Mouse (Mus musculus) limb, embryonic 11.5 days (tissue): ENCODE data around the gene Hmgn1. TPM values are rescaled to one million over a fixed set of nuclear protein-coding genes. Genes with fewer than 3 reads are reported as not detected.

ENCODE experiments used
- ATAC-seq: fragments of 200-750 bp; cut with Nextera tagmentation; 2 replicates; pipeline ENCODE4 v1.8.0; 2017; ENCODE audit warnings: low read depth; ENCODE audit not compliant: insufficient number of reproducible peaks, low FRiP score, low TSS enrichment
- DNase-seq: peaks from one replicate; pipeline ENCODE4 v3.0.0-alpha.2; 2015; ENCODE audit warnings: low spot score
- H3K27ac ChIP-seq: fragments of 300-500 bp; sonication (generic); replicated peaks from 2 replicates; pipeline ENCODE4 v1.5.1; 2014; ENCODE audit warnings: low read depth, mild to moderate bottlenecking, low read length
- H3K27me3 ChIP-seq: fragments of 300-500 bp; sonication (generic); 2 replicates; pipeline ENCODE4 v1.6.1; 2014; ENCODE audit warnings: mild to moderate bottlenecking, low read length, mixed read lengths; ENCODE audit not compliant: control insufficient read depth, insufficient read depth
- H3K36me3 ChIP-seq: fragments of 300-500 bp; sonication (generic); 2 replicates; pipeline ENCODE4 v1.6.1; 2014; ENCODE audit warnings: mild to moderate bottlenecking, low read length, moderate library complexity, mixed read lengths; ENCODE audit not compliant: control insufficient read depth, insufficient read depth
- H3K4me1 ChIP-seq: fragments of 300-500 bp; sonication (generic); 2 replicates; pipeline ENCODE4 v1.6.1; 2014; ENCODE audit warnings: low read length, mixed read lengths; ENCODE audit not compliant: control insufficient read depth, insufficient read depth
- H3K4me2 ChIP-seq: fragments of 300-500 bp; sonication (generic); 2 replicates; pipeline ENCODE4 v1.6.1; 2014; ENCODE audit warnings: low read depth, mild to moderate bottlenecking, moderate library complexity; ENCODE audit not compliant: severe bottlenecking
- H3K4me3 ChIP-seq: fragments of 300-500 bp; sonication (generic); 2 replicates; pipeline ENCODE4 v1.5.1; 2014; ENCODE audit warnings: low read depth, low read length
- H3K9ac ChIP-seq: fragments of 300-500 bp; sonication (generic); 2 replicates; pipeline ENCODE4 v1.6.1; 2014; ENCODE audit warnings: mild to moderate bottlenecking, low read length
- H3K9me3 ChIP-seq: fragments of 300-500 bp; sonication (generic); 2 replicates; pipeline ENCODE4 v1.6.1; 2016; ENCODE audit warnings: low read length; ENCODE audit not compliant: control insufficient read depth
- WGBS: fragments of 180-500 bp; shearing (Covaris S2); extraction: QIAGEN DNeasy Blood & Tissue Kit; methylation state at CpG from one replicate; pipeline ENCODE4 v1.1.7; 2014; 5-methylcytosine and 5-hydroxymethylcytosine counted together
- polyA plus RNA-seq: library from polyadenylated mRNA; unstranded; fragments of >200 nt; fragmentation: Nextera tagmentation; extraction: Ambion mirVana; gene quantifications from 2 replicates; pipeline ENCODE4 v1.2.1, GENCODE M21; 2014

Hmgn1 gene
- polyA plus RNA-seq, 1 experiment from 2014 or later: 1,150 TPM

DNA sequence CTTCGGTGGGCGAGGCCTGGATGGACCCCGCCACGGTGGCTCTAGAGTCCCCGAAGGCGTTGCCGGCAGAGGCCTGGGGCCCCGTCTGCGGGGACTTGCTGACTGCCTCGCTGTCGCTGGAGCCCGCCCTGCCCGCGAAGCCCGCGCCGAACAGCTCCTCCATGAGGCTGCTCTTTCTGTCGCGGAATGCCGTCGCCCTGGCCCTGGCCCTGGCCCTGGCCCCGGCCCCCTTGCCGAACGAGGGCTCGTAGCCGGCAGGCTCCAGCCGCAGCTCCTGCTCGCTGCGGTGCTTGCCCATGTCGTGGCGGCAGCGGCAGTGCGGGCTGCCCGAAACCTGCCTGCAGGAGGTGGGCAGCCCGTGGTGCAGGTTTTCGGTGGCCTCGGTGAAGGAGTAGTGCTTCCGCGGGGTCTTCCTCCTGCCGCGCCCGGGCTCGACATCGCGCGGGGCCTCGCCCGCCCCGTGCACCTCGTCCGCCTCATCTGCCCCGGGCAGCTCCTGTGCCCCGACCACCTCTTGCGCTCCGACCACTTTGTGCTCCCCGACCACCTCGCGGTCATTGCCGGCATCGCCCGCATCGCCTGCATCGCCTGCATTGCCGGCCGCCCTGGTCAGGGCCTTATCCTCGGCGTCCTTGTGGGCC is 31.7 kb upstream of the Hmgn1 start:
- peak overlapping the region; percentile 78 for H3K27ac ChIP-seq
- H3K9me3 ChIP-seq: no peaks in the 10 kb centered on the region
- H3K27me3 ChIP-seq: no peaks in the 10 kb centered on the region
- peak; percentile 89 for DNase-seq
- peak; percentile 87 for ATAC-seq
- H3K9ac ChIP-seq: peak overlapping the region; percentile 85
- no peaks in the 10 kb centered on the region for H3K36me3 ChIP-seq
- under 1% methylated on average over 64 of the region's 67 CpGs for WGBS
- peak overlapping the region; percentile 89 for H3K4me2 ChIP-seq
- H3K4me1 ChIP-seq: peaks cover 3% of the 10 kb centered on the region; the same call in 1 of the 2 replicates
- H3K4me3 ChIP-seq: peak overlapping the region; percentile 45

DNA sequence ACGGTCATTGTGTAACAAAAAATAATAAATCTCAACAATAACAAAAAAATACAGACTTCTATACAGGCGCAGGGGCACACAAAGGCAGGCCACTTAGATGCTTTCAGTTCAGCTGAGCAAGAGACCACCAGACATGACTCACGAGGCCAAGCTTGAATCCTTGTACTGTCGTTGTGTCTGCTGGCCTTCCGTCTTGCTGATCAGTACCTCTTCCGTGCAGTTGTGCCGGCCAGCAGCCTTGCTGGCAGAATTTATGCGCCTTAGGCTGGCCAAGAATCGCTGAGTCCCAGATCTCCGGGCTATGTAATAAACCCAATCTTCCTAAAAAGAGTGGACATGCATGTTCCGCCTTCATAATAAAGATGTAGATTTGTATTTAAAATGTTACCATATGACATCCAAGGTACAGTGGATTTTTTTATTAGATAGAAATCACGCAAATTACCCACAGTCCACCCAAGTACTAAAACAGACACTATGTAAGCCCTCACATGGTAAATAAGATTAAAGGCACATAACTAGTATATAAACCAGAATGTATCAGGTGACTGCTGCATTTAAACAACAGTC is 31.1 kb upstream of the Hmgn1 start:
- Histone ChIP-seq H3K27me3 (no peaks in the 10 kb centered on the region), H3K27ac (peak overlapping the region; percentile 78; the same call in 1 of the 2 replicates), H3K4me1 (peaks cover 3% of the 10 kb centered on the region; the same call in 1 of the 2 replicates), H3K36me3 (no peaks in the 10 kb centered on the region), H3K4me3 (peak overlapping the region; percentile 45), H3K9me3 (no peaks in the 10 kb centered on the region), H3K9ac (no peak overlapping the region; the same call in 1 of the 2 replicates), H3K4me2 (peak overlapping the region; percentile 89)
- ATAC-seq (no peak), DNase-seq (peak; percentile 29)
- WGBS: 66% methylated on average over 12 of the region's 12 CpGs

DNA sequence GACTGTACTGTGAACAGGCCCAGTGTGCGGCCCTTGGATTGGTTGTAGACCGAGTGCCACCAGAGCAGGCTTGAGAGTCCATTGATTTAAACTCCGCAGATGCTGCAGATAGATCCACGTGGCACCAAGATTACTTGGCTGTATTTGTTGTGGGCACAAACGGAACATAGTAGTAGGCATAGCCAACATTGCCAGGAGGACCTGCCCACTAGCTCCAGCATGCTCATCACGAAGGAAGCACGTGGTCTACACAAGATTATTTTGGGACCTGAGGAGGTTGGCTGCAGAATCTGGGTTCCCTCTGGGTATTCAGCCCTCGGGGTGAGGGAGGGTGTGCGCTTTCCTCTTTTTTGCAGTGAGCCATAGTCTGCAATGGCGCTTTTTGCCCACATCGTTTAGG is 29.6 kb upstream of the Hmgn1 start:
- Histone ChIP-seq H3K9me3 (no peaks in the 10 kb centered on the region), H3K4me3 (no peak overlapping the region), H3K27ac (no peak overlapping the region), H3K27me3 (no peaks in the 10 kb centered on the region), H3K36me3 (no peaks in the 10 kb centered on the region), H3K9ac (no peak overlapping the region), H3K4me2 (no peak overlapping the region), H3K4me1 (peaks cover 3% of the 10 kb centered on the region; the same call in 1 of the 2 replicates)
- no peak for DNase-seq
- ATAC-seq: no peak
- WGBS: 93% methylated on average over 11 of the region's 11 CpGs

DNA sequence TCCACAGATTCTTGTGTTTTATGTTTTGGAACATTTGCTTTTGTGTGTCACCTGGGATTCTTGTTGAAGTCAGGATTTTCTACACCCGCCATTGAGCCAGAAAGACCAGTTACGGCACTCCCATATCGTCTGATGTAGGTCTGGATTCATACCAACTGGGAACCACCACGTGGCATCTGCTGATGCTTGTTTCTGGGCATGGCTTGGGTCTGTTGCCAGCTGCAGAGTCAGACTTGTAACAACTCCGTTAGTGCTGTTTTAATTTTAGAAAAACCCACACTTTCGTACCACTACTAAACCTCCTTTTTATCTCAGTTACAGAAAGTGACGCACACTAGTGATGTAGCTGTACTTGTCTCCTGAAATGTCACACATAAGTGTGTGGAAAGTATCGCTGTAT is 28.5 kb upstream of the Hmgn1 start:
- Histone ChIP-seq H3K36me3 (no peaks in the 10 kb centered on the region), H3K27ac (no peak overlapping the region), H3K9ac (no peak overlapping the region), H3K4me2 (no peak overlapping the region), H3K4me1 (peaks cover 3% of the 10 kb centered on the region; the same call in 1 of the 2 replicates), H3K9me3 (no peaks in the 10 kb centered on the region), H3K27me3 (no peaks in the 10 kb centered on the region), H3K4me3 (no peak overlapping the region)
- ATAC-seq (no peak), DNase-seq (no peak)
- 93% methylated on average over 8 of the region's 8 CpGs for WGBS

DNA sequence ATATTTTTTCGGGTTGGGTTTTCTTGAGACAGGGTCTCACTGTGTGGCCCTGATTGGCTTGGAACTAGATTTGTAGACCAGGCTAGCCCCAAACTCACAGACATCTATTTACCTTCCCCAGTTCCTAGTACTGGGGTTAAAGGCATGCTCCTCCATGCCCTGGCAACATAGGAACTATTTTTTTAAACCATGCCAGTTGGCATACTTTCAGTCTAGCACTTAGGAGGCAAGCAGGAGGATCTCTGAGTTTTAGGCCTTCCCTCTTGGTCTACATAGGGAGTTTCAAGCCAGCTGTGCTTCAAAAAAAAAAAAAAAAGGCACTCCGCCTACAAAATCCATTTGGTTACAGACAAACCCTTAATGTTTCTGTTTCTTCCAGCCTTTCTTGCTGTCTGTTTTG is 26.9 kb upstream of the Hmgn1 start:
- Histone ChIP-seq H3K4me3 (no peak overlapping the region), H3K36me3 (no peaks in the 10 kb centered on the region), H3K9me3 (no peaks in the 10 kb centered on the region), H3K4me2 (no peak overlapping the region), H3K9ac (no peak overlapping the region), H3K27me3 (no peaks in the 10 kb centered on the region), H3K27ac (no peak overlapping the region), H3K4me1 (peaks cover 3% of the 10 kb centered on the region; the same call in 1 of the 2 replicates)
- WGBS: 96% methylated on average over 2 of the region's 2 CpGs
- ATAC-seq (no peak), DNase-seq (no peak)

DNA sequence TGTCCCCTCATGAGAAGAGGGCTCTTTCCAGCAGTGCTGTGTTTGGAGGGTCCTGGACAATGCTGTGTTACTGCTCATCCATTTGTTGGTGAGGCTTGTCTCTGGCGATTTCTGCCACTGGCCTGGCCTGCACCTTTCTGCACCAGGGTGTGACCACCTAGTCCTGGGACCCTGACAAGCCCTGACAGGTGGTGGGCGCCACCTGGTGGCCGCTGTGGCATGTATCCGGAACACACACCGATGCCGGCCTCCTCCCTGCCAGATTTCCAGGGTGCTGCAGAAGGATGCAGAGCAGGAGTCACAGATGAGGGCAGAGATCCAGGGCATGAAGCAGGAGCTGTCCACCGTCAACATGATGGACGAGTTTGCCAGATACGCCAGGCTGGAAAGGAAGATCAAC is 24.0 kb upstream of the Hmgn1 start:
- H3K27me3 ChIP-seq: no peaks in the 10 kb centered on the region
- no peak overlapping the region for H3K4me3 ChIP-seq
- 0 out of 2 replicates have a peak, but pooled peaks cover 2% of the 10 kb centered on the region for H3K36me3 ChIP-seq
- H3K4me2 ChIP-seq: no peak overlapping the region
- peak; percentile 88 for DNase-seq
- 21% methylated on average over 9 of the region's 9 CpGs for WGBS
- H3K27ac ChIP-seq: no peak overlapping the region
- no peaks in the 10 kb centered on the region for H3K4me1 ChIP-seq
- peak; percentile 28; the same call in 1 of the 2 replicates for ATAC-seq
- H3K9me3 ChIP-seq: no peaks in the 10 kb centered on the region
- no peak overlapping the region for H3K9ac ChIP-seq

DNA sequence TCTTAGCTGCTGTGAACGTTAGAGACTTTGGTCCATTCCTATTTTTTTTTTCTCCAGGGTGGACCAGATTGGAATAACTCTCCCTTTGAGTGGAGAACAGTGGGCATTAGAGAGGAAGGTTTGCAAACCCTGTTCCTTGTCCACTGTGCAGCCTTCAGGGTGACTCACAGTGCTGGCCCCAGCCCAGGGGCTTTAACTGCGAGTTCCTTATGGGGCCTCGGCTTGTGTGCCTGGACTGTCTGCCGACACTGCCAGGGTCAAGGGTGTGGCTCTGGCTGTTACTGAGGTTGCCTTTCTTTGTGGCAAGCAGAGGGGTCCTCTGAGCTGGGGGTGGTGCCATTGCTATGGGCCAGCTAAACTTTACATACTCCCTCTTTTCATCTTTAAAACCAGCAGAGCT is 23.5 kb upstream of the Hmgn1 start:
- no peak overlapping the region for H3K4me2 ChIP-seq
- H3K4me1 ChIP-seq: peaks cover 2% of the 10 kb centered on the region
- no peak overlapping the region for H3K9ac ChIP-seq
- no peak overlapping the region for H3K27ac ChIP-seq
- ATAC-seq: no peak
- no peak overlapping the region for H3K4me3 ChIP-seq
- no peak for DNase-seq
- H3K27me3 ChIP-seq: no peaks in the 10 kb centered on the region
- H3K9me3 ChIP-seq: no peaks in the 10 kb centered on the region
- WGBS: 72% methylated on average over 4 of the region's 4 CpGs
- 0 out of 2 replicates have a peak, but pooled peaks cover 2% of the 10 kb centered on the region for H3K36me3 ChIP-seq

DNA sequence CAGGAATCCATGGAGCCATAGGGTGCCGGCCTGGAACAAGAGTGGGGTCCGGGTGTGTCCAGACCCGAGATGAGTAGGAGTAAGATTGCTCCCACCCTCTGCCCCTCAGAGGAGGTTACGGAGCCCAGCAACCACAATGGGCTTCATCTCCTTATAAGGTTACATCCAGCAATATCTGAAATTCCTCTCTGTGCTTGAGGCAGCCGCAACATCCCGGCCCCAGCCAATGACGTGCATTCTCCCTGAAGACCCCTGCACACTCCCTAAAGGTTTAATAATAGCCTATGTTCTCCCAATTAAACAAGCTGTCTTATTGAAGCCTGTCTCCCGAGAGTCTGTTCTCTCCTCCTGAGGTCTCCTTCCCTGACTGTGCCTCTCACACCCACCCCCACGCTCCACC is 21.8 kb upstream of the Hmgn1 start:
- H3K9me3 ChIP-seq: no peaks in the 10 kb centered on the region
- 80% methylated on average over 9 of the region's 9 CpGs for WGBS
- H3K4me1 ChIP-seq: peaks cover 5% of the 10 kb centered on the region
- ATAC-seq (no peak), DNase-seq (no peak)
- H3K27ac ChIP-seq: no peak overlapping the region
- H3K27me3 ChIP-seq: no peaks in the 10 kb centered on the region
- H3K4me2 ChIP-seq: no peak overlapping the region
- H3K4me3 ChIP-seq: no peak overlapping the region
- H3K36me3 ChIP-seq: 0 out of 2 replicates have a peak, but pooled peaks cover 2% of the 10 kb centered on the region
- H3K9ac ChIP-seq: no peak overlapping the region
